Mouse (Mus musculus) kidney, postnatal 4 days (tissue): ENCODE data around the gene Scn5a.
A peak's percentile ranks its signal among the peaks of the same experiment; 100 is the strongest.

ENCODE experiments used
- DNase-seq, 2 experiments: peaks; one replicate each; pipeline ENCODE4 v3.0.0; 2021; ENCODE audit warnings: mixed read lengths in 2 of 2

Gene Scn5a

DNA sequence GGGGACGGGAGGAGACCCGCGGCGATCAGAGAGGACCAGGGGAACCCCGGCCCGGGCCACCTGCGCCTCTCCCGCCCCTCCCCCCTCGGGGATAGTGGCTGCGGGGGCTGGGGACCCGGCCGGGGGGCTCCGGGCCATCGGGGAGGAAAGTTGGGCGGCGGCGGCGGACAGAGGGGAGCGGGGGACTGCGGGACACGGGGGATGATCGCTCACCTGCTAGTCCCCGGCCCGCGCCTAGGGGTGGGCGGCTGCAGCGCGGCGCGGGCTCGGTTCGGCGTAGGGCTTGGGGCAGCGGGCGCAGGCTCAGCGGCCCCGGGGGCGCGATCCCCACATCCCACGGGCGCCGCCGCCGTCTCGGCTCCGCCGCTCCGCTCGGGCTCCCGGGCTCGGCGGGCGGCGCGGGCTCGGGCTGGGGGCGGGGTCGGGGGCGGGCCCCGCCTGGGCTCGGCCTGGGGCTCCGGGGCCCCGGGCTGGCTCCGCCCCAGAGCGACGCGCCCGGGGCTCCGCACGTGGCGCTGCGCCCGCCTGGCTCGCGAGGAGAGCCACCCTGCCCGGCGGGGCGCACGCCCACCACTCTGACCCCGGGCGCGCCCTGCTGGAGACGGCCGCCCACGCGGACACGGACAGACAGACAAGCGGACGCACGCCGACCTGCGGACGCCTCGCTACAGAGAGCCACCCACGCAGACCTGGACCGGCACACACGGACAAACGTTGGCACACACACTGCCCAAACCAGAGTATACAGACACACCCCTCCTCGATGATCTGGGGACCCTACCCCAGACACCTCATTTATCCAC, at the start of gene Scn5a:
Scn5a (minus strand) TSS at position 381 of the 803 bp plus-strand sequence.
- peak; percentile 33 to 50 for DNase-seq

DNA sequence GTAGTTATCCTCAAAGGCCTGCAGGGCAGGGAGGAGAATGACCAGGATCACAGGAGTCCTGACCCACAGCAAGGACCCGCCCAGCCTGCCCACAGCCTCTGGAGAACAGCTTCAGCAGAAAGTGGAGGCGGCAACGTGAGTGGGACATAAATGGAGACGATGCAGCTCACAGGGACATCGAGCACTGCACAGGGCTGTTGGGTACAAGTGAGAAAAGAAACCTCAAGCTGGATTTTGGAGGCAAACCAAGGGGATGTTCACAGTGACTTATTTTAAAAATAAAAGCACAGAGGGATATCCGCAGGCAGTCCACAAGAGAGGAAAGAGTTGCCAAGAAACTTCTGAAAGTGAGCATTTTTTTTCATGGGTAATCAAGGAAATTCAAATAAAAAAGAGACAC, 48.4 kb upstream of the Scn5a start:
- no peak for DNase-seq

DNA sequence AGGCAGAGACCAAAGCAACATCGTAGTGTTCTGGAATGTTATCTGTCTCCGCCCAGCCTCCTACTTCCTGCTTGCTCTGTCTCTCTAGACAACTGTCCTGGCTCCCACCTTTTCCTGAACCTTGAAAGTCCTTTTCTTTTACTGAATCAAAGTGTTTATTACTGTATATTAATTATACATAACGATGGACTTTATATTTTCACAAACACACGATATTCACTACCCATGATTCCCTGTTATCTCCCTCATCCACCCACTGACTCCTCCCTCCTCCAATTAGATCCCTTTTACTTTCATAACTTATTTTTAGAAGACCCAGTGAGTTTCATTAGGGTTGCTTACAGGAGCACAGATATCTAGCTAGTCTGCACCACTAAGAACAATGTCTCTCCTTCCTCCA, 45.3 kb upstream of the Scn5a start:
- no peak for DNase-seq

DNA sequence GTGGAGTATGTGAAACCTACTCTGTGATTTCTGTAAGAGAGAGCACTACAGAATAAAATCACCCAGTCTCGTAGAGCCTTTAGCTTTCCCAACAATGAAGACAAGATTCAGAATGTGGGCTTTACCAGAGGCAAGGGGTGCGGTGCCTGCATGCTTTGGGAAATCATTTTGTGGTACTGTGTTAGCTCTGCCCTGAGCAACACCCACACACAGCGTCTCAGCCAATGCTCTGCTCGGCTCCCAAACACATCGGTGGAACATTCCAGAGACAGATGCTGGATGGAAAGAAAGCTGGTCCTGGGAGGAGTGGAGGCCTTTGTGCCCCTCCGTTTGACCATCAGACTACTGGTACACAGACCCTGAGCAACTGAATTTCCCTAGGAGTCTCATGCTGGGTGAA, 36.0 kb upstream of the Scn5a start:
- DNase-seq, result no peak

DNA sequence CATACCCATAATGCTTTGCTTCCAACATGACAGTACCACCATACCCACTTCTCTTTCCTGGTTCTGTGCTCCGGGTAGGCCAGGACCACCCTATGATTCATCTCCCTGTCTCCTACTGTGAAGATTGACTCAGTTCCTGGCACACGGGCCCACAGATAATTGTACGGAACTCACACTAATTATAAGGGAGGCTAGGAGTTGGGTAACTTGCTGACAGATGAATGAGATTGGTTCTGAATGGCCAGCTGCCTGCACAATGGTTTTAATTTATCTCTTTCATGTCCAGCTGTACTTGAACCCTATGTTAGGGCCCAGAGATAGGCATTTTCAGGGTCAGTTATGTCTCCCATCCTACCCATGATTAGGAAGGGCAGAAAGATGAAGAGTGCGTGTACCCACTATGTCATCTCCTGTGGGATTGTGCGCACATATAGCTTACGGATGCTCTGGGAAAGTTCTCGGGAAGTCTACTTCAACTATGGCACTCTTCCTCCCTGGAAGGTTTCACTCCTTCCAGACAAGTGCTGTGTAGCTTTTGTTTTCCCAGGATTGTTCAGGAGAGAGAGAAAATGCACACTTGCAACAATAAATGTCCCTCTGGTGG, 31.8 kb upstream of the Scn5a start:
- no peak for DNase-seq

DNA sequence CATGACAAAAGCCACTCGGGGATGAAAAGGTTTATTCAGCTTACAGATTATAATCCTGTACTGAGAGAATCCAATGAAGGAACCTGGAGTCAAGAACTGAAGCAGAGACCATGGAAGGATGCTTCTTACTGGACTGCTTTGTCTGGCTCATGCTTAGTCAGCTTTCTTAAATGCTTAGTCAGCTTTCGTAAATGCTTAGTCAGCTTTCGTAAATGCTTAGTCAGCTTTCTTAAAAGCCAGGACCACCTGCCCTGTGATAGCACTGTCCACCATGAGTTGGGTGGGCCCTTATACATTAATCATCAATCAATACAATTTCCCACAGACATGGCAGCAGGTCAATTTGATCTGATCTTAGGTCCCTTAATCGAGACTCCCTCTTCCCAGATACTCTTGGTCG, 28.1 kb upstream of the Scn5a start:
- DNase-seq, result no peak

DNA sequence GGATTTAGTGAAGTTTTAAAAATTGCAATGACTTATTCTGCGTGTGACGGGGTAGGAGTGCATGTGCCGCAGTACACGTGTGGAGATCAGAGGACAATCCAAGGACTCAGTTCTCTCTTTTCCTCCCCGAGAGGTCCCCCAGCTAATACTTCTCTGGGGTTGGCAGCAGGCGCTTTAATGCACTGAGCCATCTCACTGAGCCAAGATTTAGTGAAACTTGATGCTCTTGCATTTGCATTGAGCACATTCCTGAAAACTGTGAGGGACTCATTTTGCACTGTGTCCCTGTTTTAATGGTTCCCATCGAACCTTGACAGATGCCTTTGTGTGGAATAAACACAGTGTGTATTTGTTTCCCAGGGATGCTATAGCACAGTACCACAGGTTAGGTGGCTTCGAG, 25.8 kb upstream of the Scn5a start:
- no peak for DNase-seq

DNA sequence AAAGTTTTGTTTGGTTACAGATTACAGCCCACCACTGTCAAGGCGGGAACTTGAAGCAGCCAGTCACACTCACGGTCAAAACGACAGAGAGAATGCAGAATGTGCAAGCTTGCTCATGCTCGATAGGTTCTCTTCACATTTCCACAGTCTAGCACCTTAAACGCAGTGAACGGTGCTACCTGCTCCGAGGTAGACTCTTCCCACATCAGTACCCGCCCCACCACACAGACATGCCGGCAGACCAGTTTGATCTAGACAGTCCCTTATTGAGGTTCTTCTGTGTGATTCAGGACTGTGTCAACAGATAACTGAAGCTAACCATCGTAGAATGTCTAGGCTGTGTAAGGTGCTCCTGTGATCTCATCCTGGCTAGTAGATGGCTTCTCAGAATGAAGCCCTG, 19.7 kb upstream of the Scn5a start:
- DNase-seq, result no peak

DNA sequence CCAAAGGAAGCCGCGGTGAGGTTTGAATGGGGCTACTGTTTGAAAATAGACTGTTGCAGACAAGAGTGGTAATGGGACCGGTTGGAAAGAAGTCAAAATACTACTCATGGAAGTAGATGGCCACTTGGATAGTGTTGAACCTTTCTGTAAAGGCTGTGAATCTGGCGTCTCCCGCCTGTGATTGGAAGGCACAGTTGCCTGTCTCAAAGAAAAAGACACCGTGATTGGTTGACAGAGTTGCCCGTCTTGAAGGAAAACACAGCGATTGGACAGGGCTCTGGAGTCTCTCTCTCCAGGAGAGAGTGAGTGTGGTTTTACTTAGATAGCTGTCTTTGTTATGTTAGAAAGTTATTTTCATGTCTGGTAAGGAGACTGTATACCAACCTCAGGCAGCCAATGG, 18.5 kb upstream of the Scn5a start:
- DNase-seq, result peak in 1 of 2 experiments; percentile 31

DNA sequence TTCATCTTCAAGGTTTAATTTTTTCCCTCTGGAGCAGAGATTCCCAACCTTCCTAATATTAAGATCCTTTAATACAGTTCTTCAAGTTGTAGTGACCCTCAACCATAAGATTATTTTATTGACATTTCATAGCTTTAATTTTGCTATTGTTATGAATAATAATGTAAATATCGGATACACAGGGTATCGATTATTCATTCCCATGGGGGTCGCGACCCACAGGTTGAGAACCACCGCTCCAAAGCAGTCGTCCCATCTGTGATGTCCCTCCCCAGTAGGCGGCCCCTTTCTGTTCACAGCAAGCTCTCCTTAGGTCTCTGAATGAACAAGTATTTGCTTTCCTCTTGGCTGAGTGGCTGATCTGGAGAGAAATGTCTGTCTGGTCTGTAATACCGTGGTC, 10.8 kb upstream of the Scn5a start:
- DNase-seq, result no peak

DNA sequence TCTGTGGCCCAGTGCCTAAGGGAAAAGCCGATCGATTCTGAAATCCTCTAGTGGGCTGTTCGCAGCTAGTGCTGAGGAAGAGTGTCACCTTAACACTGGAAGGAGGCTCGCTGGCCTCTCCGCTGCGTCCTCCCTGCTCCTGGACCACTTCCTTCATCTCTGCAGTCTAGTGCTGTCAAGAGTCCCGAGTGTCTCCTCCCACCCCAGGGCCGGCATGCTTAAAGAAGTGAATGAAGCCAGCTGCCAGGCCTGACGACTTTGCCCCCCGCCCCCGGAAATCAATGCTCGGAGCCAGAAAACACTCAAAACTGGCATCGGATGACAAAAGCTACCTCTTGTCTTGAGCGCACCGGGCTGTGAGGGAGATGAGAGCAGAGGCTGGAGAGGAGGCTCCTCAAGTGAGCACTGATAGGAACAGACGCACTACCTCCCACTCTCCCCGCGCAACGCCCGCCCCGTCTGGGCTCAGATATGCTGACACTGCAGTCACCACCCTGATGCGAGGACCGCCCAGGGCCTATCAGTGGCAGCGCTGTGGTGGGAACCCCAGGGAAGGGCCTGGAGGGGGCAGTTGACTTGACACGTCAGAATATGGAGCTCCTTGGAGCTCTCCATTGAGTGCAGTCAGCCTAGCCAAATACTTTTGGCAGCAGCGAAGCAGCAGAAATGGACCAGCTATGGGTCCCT, 10.1 kb upstream of the Scn5a start:
- peak; percentile 31 to 47 for DNase-seq

DNA sequence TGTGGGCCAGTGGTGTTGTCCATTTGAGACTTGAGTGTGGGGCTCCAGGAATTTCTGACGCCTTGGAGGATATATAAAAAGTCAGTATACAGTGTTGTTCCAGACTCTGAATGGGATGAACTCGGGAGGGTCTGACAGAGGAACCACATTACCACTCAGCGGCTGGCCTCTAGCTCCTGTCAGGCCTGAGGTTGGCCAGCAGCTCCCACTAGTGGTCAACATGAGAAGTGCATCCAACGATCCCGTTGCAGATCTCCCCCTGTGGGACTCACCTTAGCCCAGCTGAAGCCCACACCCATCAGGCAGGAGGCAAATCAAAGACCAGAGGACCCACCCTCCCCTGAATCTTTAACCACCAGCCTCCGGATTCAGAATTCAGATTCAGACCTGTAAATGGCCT, 1.9 kb upstream of the Scn5a start:
- peak; percentile 86 to 88 for DNase-seq

DNA sequence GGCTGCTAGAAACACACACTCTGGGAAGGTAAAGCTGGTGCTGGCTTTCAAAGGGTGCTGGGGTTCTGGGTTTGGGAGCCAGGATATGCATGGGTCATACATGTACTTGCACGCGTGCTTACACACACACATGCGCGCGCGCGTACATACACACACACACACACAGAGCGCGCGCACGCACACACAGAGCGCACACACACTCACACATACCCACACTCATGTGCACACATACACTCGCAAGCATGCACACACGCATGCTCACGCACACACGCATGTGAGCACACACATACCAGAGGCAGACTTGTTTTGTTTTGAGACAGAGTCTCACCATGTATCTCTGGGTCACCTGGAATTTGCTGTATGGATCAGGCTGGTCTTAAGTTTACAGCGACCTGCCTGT, 1.4 kb upstream of the Scn5a start:
- DNase-seq, result no peak

DNA sequence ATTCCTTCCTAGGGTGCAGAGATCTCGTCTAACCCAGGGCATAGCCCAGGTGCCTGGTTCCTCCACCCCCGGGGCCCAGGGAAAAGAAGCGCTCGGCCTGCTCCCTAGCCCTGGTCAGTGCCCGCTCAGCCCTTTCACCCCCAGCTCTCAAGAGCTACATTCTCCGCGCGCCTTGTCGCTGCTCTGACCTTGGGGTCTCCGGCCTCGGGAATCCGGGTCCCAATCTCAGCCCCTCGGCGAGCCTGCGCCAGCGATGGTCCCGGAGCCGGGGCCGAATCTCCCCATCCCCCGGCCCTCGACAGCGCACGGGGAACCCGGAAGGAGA, 543 bp downstream of the Scn5a start:
- DNase-seq, result no peak

DNA sequence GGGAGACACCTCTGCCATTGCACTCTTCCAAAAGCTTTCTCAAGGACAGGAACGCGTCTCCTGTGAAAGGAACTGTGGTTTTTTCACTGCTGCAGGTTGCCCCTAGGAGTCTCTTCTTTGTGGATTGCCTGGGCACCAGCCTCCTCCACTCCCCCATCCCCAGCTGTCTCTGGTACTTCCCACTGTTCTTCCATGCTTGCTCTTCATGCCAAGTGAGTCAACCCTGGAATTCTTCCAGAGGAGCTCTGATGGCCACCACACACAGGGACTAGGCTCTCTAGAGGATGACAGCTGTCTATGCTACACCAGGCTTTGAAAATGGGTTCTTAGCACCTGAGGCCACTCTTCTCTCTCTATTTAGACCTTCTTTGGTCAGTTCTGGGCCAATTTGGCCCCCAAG, 1.8 kb downstream of the Scn5a start:
- no peak for DNase-seq

DNA sequence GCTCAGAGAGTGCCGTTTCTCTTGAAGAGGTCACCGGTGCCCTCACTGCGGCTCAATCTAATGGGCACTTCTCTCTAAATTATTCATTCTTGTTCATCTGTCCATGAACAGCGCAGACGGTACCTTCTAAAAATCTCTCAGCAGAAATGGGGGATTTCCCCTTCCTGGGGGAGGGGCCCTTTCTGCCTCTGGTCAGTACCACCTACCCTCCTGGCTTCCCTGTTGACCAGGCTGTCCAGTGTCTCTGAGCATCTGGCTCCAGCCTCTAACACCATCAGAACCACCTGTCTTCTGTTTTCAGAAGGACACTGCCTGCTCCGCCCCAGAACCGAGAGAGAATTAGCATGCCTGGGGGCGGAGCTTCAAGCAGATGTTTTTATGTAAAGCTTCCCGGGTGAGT, 3.1 kb downstream of the Scn5a start:
- DNase-seq, result no peak

DNA sequence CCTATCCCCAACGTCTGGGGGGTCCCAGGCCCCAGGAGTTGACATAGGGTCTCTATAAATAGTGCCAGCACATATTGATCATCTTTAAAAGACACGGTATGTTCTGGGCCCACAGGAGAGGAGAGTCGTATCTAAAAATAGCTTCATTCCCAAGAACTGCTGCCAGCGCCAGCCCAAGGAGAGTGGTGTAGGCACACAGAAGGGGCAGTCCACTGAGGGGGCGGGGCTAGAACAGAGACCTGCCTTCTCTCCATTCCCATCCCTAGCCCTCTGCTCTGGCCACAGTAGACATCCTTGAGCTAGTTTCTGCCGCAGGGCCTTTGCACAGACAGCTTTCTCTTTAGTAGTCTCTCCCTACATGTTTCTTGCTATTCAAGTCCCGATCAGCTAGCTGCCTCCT, 4.5 kb downstream of the Scn5a start:
- DNase-seq, result no peak

DNA sequence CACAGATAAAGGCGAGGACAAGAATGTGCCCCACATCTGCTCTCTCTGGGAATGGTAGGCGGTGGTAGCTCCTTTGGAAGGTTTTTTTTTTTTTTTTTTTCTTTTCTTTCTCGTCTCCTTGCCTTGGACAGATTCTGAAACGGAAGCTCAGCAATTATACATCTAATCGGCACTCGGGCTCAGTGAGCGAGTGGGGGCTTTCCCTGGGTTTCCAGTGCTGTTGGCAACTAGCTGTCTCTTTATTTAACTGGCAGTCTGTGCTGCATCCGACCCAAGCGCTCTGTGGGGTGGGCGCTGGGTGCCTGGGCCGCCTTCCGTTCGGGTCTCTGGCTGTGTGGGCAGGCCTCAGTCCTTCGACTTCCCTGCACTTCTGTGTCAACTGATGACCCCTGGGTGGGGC, 5.8 kb downstream of the Scn5a start:
- no peak for DNase-seq

DNA sequence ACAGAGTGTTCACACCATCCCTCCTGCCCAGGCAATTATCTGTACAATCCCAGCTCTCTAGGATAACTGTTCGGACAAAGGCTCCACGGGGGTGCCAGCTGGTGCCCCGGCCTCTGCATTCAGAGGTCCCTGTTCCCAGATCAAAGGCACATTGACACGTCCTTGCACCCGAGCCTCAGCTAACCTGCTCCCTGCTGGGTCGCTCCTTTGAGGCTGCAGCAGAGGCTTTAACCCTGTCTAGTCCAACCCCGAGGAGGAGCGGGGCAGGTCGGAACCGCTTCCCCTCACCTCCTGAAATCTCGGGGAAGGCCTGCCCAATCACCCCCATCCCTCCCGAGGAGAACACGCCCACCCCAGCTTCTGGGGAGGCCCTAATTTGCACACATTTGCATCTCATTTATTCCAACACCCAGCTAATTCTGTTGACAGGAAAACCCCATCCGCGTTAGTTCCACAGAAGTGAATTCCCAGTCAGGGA, 7.4 kb downstream of the Scn5a start:
- DNase-seq, result no peak

DNA sequence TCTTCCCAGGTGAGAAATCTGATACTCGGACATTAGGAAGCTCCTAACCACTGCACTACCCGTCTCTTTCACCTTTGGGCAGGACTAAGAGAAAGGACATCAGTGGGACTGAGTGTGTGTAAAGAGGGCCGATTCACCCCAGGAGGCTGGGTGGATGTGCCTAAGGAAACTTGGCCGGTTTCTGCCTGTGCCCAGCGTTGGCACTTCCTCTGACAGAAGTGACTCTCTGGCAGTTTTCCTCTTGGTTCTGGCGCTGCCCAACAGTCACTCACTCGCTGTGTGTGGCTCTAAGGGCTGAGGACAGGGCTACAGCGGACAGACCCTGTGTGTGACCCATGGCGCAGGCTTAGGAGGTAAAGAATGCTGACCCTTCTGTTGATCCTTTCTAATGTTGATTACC, 8.2 kb downstream of the Scn5a start:
- no peak for DNase-seq

DNA sequence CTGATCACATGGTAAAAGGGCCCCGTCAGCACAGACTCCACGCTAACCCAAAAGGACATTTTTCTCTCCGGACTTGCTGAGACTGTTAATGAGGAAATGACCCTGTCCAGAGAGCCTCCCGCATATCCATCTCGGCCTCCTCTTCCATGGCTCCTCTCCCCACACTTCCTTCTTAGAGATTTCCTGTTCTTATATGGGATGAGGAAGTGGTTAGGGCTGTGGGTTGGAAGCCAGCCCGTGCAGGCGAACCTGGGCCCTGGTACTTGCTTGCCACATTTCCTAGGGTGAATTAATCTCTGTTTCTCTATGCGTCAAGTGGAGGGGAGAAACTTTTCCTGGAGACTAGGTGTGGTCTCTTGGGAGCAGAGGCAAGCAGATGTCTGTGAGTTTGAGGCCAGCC, 10.1 kb downstream of the Scn5a start:
- DNase-seq, result no peak

DNA sequence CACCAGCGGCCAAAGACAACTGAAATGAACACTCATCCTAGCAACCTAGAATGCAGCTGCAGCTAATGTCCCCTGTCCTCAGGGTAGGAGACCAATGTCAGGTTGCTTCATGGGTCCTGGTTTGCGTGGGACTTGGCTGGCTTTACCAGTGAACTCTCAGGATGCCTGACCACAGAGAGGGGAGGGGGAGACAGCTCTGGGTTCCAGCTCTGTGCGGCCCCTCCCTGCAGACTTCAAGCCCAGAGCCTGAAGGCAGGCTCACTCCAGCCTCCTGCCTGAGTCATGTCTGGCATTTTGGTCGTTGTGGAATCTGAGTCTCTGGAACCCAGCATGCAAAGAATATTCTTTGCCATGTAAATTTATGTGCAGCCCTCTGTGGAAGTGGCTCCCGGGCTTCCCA, 11.0 kb downstream of the Scn5a start:
- DNase-seq, result no peak

DNA sequence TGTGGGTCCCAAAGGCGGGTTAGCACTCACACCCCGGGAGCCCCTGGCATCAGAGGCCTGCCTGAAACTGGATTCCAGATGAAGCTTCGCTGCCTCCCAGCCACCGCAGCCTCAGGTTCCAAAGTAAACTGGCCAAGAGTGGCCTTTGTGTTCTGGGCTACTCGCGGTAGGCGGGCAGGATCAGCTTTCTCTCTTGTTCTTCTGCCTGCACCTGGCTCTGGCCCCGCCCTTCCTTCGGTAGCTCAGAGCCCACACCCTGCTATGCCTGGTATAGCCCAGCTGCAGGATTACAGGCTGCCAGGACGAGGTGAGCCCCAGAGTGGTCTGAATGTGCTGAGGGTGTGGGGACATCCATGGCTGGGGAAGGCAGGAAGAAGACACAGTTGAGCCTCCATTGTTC, 12.6 kb downstream of the Scn5a start:
- DNase-seq, result peak; percentile 20 to 47

DNA sequence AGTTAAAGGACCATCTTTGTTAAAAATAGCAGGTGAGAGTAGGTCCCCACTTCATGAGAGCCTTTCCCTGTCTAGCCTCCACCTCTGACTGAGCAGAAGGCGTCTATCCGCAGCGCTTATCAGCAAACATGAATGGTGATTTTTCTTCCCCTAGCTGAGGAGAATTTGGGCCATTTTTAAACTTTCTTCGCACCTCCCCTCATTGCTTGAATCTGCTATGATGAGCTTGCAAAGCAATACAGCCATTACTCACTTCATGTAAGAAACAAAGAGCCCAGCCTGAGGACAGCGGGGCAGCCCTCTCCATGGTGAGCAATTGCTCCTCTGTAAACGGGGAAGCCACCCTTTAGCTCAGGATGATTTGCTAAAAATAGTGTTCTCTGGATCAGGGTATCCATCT, 14.0 kb downstream of the Scn5a start:
- no peak for DNase-seq
